Mouse (Mus musculus): ENCODE measurements around the gene Polr2a. TPM values are rescaled to one million over a fixed set of nuclear protein-coding genes. Genes with fewer than 3 reads are reported as not detected.
"Not testable (repeated sequence)": the region's sequence is repeated elsewhere in the genome, so short reads cannot be mapped to it uniquely, and the experiment has no call there.

The Polr2a gene
- polyA plus RNA-seq, 1 experiment from 2014 or later = 16.4 TPM

DNA sequence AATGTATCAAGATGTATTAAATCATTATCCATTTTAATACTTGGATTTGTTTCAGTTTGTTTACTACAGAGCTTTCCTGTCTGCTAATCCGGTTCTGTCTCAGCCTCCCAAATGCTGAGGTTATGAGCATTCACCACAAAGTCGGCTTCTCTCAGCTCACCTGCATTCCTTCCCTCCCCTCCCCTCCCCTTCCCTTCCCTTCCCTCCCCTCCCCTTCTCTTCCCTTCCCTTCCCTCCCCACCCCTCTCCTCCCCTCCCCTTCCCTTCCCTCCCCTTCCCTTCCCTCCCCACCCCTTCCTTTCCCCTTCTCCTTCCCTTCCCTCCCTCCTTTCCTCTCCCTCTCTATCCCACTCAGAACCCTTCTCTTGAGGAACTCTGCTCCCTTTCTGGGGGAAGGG, 53.8 kb downstream of the Polr2a start:
- Histone ChIP-seq H3K27me3 (replicated peaks; ENCODE audit: control insufficient read depth, insufficient read depth, low read length) (no peaks in the 10 kb centered on the region), H3K27ac (ENCODE audit: low read length) (no peak overlapping the region), H3K4me2 (ENCODE audit: low read length) (no peak overlapping the region), H3K9me3 (ENCODE audit: control insufficient read depth, low read length) (no peaks in the 10 kb centered on the region), H3K4me1 (replicated peaks; ENCODE audit: control insufficient read depth, insufficient read depth, low read length) (peaks cover 5% of the 10 kb centered on the region; the same call in 1 of the 2 replicates), H3K4me3 (replicated peaks; ENCODE audit: low read length) (no peak overlapping the region), H3K36me3 (ENCODE audit: control insufficient read depth, insufficient read depth) (no peaks in the 10 kb centered on the region), H3K9ac (replicated peaks; ENCODE audit: low read depth, low read length) (no peak overlapping the region)
- no peak for ATAC-seq
- 46% methylated on average over 2 of the region's 2 CpGs for WGBS

DNA sequence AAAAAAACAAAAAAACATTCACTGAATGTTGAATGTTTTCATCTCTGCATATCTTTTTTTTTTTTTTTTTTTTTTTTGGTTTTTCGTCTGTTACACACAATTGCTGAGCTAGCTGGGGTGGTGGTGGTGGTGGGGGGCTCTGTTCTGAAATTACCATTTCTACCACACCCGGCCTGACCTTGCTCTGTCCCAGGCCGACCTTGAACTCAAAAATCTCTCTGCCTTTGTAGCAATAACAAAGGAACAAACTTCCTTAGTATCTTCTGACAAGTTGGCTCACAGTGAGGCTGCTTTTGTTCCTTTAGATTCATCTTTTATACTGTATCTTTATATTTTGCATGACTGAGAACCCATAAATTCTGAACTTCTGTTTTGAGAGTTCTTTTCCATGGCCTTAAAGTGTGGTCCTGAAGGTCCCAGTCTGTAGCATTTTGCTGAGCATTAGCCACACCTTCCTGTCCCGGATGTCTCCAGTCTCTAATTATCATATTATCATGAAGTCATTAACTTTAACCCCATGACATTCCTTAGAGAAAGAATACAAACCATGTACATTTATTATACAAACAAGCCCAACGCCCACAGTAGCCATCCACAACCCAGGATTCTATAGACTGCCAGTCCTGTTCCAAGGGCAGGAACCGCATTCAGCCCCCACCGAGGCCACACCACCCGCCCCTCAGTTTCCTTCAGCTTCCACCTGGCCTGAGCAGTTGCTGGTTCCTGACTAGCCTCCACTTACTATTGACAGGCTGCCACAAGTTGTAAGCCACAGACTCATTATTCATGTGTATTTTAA, 54.4 kb downstream of the Polr2a start:
- ATAC-seq = no peak
- no peak overlapping the region for H3K4me2 ChIP-seq (ENCODE audit: low read length)
- no peak overlapping the region for H3K9ac ChIP-seq (replicated peaks; ENCODE audit: low read depth, low read length)
- WGBS = 69% methylated on average over 8 of the region's 8 CpGs
- no peak overlapping the region for H3K4me3 ChIP-seq (replicated peaks; ENCODE audit: low read length)
- no peaks in the 10 kb centered on the region for H3K27me3 ChIP-seq (replicated peaks; ENCODE audit: control insufficient read depth, insufficient read depth, low read length)
- H3K4me1 ChIP-seq (replicated peaks; ENCODE audit: control insufficient read depth, insufficient read depth, low read length) = peaks cover 5% of the 10 kb centered on the region; the same call in 1 of the 2 replicates
- H3K9me3 ChIP-seq (ENCODE audit: control insufficient read depth, low read length) = no peaks in the 10 kb centered on the region
- no peak overlapping the region for H3K27ac ChIP-seq (ENCODE audit: low read length)
- no peaks in the 10 kb centered on the region for H3K36me3 ChIP-seq (ENCODE audit: control insufficient read depth, insufficient read depth)

DNA sequence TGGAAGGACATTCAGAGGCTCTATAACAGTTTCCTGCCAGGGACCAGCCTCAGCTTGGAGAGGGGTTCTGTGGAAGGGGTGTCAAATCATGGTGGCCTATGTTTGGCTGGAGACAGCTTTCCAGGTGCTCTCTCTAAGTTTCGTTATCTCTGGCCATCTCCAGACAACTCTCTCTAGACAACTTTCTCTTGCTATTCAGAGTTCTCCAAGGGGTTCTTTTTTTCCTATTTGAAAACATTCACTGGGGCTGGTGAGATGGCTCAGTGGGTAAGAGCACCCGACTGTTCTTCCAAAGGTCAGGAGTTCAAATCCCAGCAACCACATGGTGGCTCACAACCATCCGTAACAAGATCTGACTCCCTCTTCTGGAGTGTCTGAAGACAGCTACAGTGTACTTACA, 55.1 kb downstream of the Polr2a start:
- not testable (repeated sequence) for H3K4me3 ChIP-seq (replicated peaks; ENCODE audit: low read length); H3K36me3 ChIP-seq (ENCODE audit: control insufficient read depth, insufficient read depth); H3K27me3 ChIP-seq (replicated peaks; ENCODE audit: control insufficient read depth, insufficient read depth, low read length); H3K9me3 ChIP-seq (ENCODE audit: control insufficient read depth, low read length); ATAC-seq; H3K4me1 ChIP-seq (replicated peaks; ENCODE audit: control insufficient read depth, insufficient read depth, low read length); H3K9ac ChIP-seq (replicated peaks; ENCODE audit: low read depth, low read length); H3K4me2 ChIP-seq (ENCODE audit: low read length); H3K27ac ChIP-seq (ENCODE audit: low read length)
- WGBS = 78% methylated on average over 2 of the region's 3 CpGs

DNA sequence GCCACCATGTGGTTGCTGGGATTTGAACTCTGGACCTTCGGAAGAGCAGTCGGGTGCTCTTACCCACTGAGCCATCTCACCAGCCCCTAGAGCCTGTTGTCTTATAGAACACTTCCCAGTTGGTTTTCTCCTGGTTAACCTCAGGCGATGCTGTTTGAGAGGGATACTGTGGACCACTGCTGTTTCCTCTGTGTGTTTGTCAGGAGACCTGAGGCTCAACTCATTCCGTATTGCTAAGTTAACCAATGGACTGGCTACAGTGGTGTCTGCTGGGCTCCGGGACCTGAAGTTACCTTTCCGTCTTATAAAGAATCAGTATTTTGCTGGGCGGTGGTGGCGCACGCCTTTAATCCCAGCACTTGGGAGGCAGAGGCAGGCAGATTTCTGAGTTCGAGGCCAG, 55.6 kb downstream of the Polr2a start:
- H3K27ac ChIP-seq (ENCODE audit: low read length); H3K9me3 ChIP-seq (ENCODE audit: control insufficient read depth, low read length); H3K4me2 ChIP-seq (ENCODE audit: low read length); H3K4me1 ChIP-seq (replicated peaks; ENCODE audit: control insufficient read depth, insufficient read depth, low read length); ATAC-seq; H3K4me3 ChIP-seq (replicated peaks; ENCODE audit: low read length); H3K36me3 ChIP-seq (ENCODE audit: control insufficient read depth, insufficient read depth); H3K9ac ChIP-seq (replicated peaks; ENCODE audit: low read depth, low read length); H3K27me3 ChIP-seq (replicated peaks; ENCODE audit: control insufficient read depth, insufficient read depth, low read length): not testable (repeated sequence)
- 91% methylated on average over 10 of the region's 10 CpGs for WGBS

DNA sequence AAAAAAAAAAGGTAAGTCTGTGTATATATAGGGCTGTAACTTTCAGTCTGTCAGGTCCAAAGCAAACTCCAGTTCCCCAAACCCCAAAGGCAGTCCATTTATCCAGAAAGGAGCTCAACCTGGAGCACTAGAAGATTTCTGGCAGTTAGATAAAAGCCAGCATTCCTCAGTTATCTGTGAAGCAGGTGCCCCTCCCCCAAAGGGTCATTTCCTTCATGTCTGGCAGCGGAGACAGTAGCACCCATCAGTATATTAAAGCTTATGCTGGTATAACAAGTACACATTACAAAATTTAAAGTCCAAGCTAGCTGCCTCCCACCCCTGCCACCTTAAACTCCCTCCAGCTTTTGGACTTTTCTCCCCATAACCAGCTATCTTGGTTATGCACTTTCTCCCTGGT, 58.8 kb downstream of the Polr2a start:
- H3K36me3 ChIP-seq (ENCODE audit: control insufficient read depth, insufficient read depth) = no peaks in the 10 kb centered on the region
- H3K4me1 ChIP-seq (replicated peaks; ENCODE audit: control insufficient read depth, insufficient read depth, low read length) = peaks cover 11% of the 10 kb centered on the region
- no peak for ATAC-seq
- 96% methylated on average over 1 of the region's 1 CpGs for WGBS
- no peak overlapping the region for H3K27ac ChIP-seq (ENCODE audit: low read length)
- H3K9me3 ChIP-seq (ENCODE audit: control insufficient read depth, low read length) = no peaks in the 10 kb centered on the region
- H3K9ac ChIP-seq (replicated peaks; ENCODE audit: low read depth, low read length) = no peak overlapping the region
- H3K4me2 ChIP-seq (ENCODE audit: low read length) = no peak overlapping the region
- no peaks in the 10 kb centered on the region for H3K27me3 ChIP-seq (replicated peaks; ENCODE audit: control insufficient read depth, insufficient read depth, low read length)
- H3K4me3 ChIP-seq (replicated peaks; ENCODE audit: low read length) = no peak overlapping the region

DNA sequence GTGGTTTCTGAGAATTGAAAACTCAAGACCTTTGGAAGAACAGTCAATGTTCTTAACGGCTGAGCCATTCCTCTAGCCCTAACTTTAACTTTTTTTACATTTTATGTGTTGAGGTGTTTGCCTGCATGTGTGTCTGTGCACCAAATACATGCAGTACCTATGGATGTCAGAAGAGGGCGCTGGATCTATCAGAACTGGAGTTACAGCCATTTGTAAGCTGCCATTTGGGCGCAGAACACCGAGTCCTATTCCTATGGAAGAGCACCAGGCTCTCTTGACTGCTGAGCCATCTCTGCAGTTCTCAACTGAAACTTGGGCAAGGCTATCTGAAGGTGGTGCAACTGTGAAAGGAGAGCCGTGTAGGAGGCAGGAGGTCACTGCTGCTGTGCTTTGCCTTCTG, 59.9 kb downstream of the Polr2a start:
- WGBS = 70% methylated on average over 5 of the region's 5 CpGs
- Histone ChIP-seq H3K36me3 (ENCODE audit: control insufficient read depth, insufficient read depth) (no peaks in the 10 kb centered on the region), H3K4me1 (replicated peaks; ENCODE audit: control insufficient read depth, insufficient read depth, low read length) (peaks cover 11% of the 10 kb centered on the region), H3K4me3 (replicated peaks; ENCODE audit: low read length) (no peak overlapping the region), H3K9ac (replicated peaks; ENCODE audit: low read depth, low read length) (no peak overlapping the region), H3K9me3 (ENCODE audit: control insufficient read depth, low read length) (no peaks in the 10 kb centered on the region), H3K4me2 (ENCODE audit: low read length) (no peak overlapping the region), H3K27me3 (replicated peaks; ENCODE audit: control insufficient read depth, insufficient read depth, low read length) (no peaks in the 10 kb centered on the region), H3K27ac (ENCODE audit: low read length) (no peak overlapping the region)
- ATAC-seq = no peak

DNA sequence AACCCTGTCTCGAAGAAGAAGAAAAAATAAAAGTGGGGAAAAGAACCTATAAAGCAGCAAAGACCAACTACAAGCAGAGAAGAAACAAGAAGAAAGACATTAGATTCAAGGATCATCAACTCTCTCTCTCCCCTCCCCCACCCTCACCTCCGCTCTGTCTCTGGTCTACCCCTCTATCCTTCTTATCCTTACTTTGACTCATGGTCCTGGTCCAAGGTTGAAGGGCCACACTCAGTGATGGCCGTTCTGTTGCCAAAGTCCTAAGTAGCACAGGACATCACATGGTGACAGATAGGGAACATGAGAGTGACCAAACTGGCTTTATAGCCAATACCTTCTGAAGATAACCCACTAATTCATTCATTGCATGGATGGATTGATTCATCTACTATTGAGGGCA, 61.0 kb downstream of the Polr2a start:
- WGBS = 86% methylated on average over 2 of the region's 3 CpGs

DNA sequence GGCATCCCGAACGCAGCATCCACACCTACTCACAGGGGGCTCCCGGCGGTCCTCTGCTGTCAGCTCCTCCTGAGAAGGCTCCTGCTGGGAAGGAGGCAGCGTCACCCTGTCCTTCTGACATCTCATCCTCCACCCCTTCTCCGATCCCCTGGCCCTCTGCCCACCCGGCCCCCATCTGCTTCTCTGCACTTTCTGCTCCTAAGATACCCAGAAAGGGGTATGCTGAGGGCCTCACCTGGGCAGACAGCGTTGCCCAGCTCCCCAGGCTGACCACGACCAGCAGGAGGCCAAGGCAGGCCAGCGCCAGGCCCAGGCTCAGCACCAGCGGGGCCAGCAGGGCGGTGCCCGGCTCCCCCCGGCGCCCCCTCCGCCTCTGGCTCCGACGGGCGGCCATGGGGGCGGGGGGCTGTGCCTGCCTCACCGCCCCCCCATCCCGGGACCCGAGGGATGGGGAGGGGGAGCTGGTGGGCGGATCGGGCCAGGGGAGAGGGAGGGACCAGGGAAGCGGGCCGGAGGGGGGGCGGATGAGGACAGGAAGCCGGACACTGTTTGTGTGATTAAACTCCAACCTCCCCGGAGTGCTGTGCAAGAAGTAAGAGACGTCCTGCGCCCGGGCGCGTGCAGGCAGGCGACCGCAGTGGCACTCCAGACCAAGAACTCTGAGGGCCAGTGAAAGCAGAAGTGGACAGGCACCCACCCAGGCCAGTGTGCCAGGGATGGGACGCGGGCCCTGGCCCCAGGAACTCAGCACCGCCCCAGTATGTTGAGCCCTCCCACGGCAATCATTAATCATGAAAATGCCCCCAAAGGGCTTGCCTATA, 62.9 kb downstream of the Polr2a start, which contains the start of the genes Tnfsf12 and Tnfsfm13:
Gene Tnfsf12 (minus strand): TSS at position 489 of the 821 bp plus-strand sequence.
Gene Tnfsfm13 (minus strand): TSS at position 738 of the 821 bp plus-strand sequence.
- Histone ChIP-seq H3K4me1 (replicated peaks; ENCODE audit: control insufficient read depth, insufficient read depth, low read length) (peaks cover 11% of the 10 kb centered on the region), H3K27me3 (replicated peaks; ENCODE audit: control insufficient read depth, insufficient read depth, low read length) (no peaks in the 10 kb centered on the region), H3K9me3 (ENCODE audit: control insufficient read depth, low read length) (no peaks in the 10 kb centered on the region), H3K36me3 (ENCODE audit: control insufficient read depth, insufficient read depth) (no peaks in the 10 kb centered on the region), H3K27ac (ENCODE audit: low read length) (no peak within 1 kb of the TSS), H3K4me3 (replicated peaks; ENCODE audit: low read length) (peak within 1 kb of the TSS; percentile 44), H3K9ac (replicated peaks; ENCODE audit: low read depth, low read length) (peak within 1 kb of the TSS; percentile 68), H3K4me2 (ENCODE audit: low read length) (peak within 1 kb of the TSS; percentile 90)
- ATAC-seq = peak; percentile 20; the same call in 1 of the 2 replicates
- 2% methylated on average over 41 of the region's 41 CpGs for WGBS

More for the DNA sequence above, 61.0 kb downstream of the Polr2a start:
- Histone ChIP-seq H3K4me2 (ENCODE audit: low read length) (no peak overlapping the region), H3K9me3 (ENCODE audit: control insufficient read depth, low read length) (no peaks in the 10 kb centered on the region), H3K9ac (replicated peaks; ENCODE audit: low read depth, low read length) (no peak overlapping the region), H3K4me1 (replicated peaks; ENCODE audit: control insufficient read depth, insufficient read depth, low read length) (peaks cover 11% of the 10 kb centered on the region), H3K4me3 (replicated peaks; ENCODE audit: low read length) (no peak overlapping the region), H3K27ac (ENCODE audit: low read length) (no peak overlapping the region), H3K27me3 (replicated peaks; ENCODE audit: control insufficient read depth, insufficient read depth, low read length) (no peaks in the 10 kb centered on the region), H3K36me3 (ENCODE audit: control insufficient read depth, insufficient read depth) (no peaks in the 10 kb centered on the region)
- no peak for ATAC-seq

- Histone ChIP-seq H3K36me3 (ENCODE audit: control insufficient read depth, insufficient read depth) (no peaks in the 10 kb centered on the region), H3K27ac (ENCODE audit: low read length) (no peak overlapping the region), H3K4me2 (ENCODE audit: low read length) (peak overlapping the region; percentile 90), H3K9ac (replicated peaks; ENCODE audit: low read depth, low read length) (peak overlapping the region; percentile 68), H3K9me3 (ENCODE audit: control insufficient read depth, low read length) (no peaks in the 10 kb centered on the region), H3K4me1 (replicated peaks; ENCODE audit: control insufficient read depth, insufficient read depth, low read length) (peaks cover 11% of the 10 kb centered on the region), H3K27me3 (replicated peaks; ENCODE audit: control insufficient read depth, insufficient read depth, low read length) (no peaks in the 10 kb centered on the region), H3K4me3 (replicated peaks; ENCODE audit: low read length) (peak overlapping the region; percentile 44)
- 24% methylated on average over 6 of the region's 6 CpGs for WGBS
- 0 out of 2 replicates have a peak, but pooled peaks have one; percentile 47 for ATAC-seq
These were observed 63.4 kb downstream of the Polr2a start for GRCm38 (mm10) chr11:69695046-69695360.
